Mouse (Mus musculus) embryonic facial prominence, embryonic 14.5 days (tissue): Measurements from ENCODE around the gene Vpreb1. TPM values are rescaled to one million over a fixed set of nuclear protein-coding genes. Genes with fewer than 3 reads are reported as not detected.

Source experiments
- ATAC-seq: fragments of 200-750 bp; cut with Nextera tagmentation; 2 replicates; pipeline ENCODE4 v1.8.0; 2017; ENCODE audit warnings: low read depth, moderate number of reproducible peaks, moderate TSS enrichment
- DNase-seq: peaks from one replicate; pipeline ENCODE4 v3.0.0-alpha.2; 2015; ENCODE audit warnings: low spot score
- H3K27ac ChIP-seq: fragments of 300-500 bp; sonication (generic); replicated peaks from 2 replicates; pipeline ENCODE4 v1.5.1; 2014; ENCODE audit warnings: low read depth, mild to moderate bottlenecking, low read length, moderate library complexity
- H3K27me3 ChIP-seq: fragments of 300-500 bp; sonication (generic); replicated peaks from 2 replicates; pipeline ENCODE4 v1.6.1; 2014; ENCODE audit warnings: low read length; ENCODE audit not compliant: control insufficient read depth, insufficient read depth
- H3K36me3 ChIP-seq: fragments of 300-500 bp; sonication (generic); 2 replicates; pipeline ENCODE4 v1.6.1; 2014; ENCODE audit warnings: low read length, mixed read lengths; ENCODE audit not compliant: control insufficient read depth, insufficient read depth
- H3K4me1 ChIP-seq: fragments of 300-500 bp; sonication (generic); 2 replicates; pipeline ENCODE4 v1.6.1; 2014; ENCODE audit warnings: antibody characterized with exemption, low read length; ENCODE audit not compliant: control insufficient read depth, insufficient read depth
- H3K4me2 ChIP-seq: fragments of 300-500 bp; sonication (generic); 2 replicates; pipeline ENCODE4 v1.6.1; 2014; ENCODE audit warnings: low read depth, mild to moderate bottlenecking, low read length, moderate library complexity, mixed read lengths
- H3K4me3 ChIP-seq: fragments of 300-500 bp; sonication (generic); 2 replicates; pipeline ENCODE4 v1.5.1; 2014; ENCODE audit warnings: low read depth, mild to moderate bottlenecking, low read length
- H3K9ac ChIP-seq: fragments of 300-500 bp; sonication (generic); 2 replicates; pipeline ENCODE4 v1.6.1; 2014; ENCODE audit warnings: low read depth, mild to moderate bottlenecking, low read length, moderate library complexity, mixed read lengths
- H3K9me3 ChIP-seq: fragments of 300-500 bp; sonication (generic); 2 replicates; pipeline ENCODE4 v1.6.1; 2016; ENCODE audit warnings: low read length; ENCODE audit not compliant: control insufficient read depth
- WGBS: fragments of 180-500 bp; shearing (Covaris S2); extraction: QIAGEN DNeasy Blood & Tissue Kit; methylation state at CpG from one replicate; pipeline ENCODE4 v1.1.7; 2014; 5-methylcytosine and 5-hydroxymethylcytosine counted together
- polyA plus RNA-seq: library from polyadenylated mRNA; unstranded; fragments of >200 nt; fragmentation: Nextera tagmentation; extraction: Ambion mirVana; gene quantifications from 2 replicates; pipeline ENCODE4 v1.2.1, GENCODE M21; 2014

The Vpreb1 gene
- polyA plus RNA-seq: 1.6 and 3.6 TPM in 2 replicates

- Histone ChIP-seq H3K27me3 (no peaks in the 10 kb centered on the region), H3K36me3 (peaks cover 13% of the 10 kb centered on the region), H3K4me2 (peak within 1 kb of the TSS; percentile 61), H3K9me3 (no peaks in the 10 kb centered on the region), H3K4me1 (peaks cover 5% of the 10 kb centered on the region), H3K9ac (peak within 1 kb of the TSS; percentile 86), H3K27ac (peak within 1 kb of the TSS; percentile 95), H3K4me3 (peak within 1 kb of the TSS; percentile 69)
- DNase-seq (peak; percentile 97), ATAC-seq (peak; percentile 98)
- under 1% methylated on average over 37 of the region's 49 CpGs for WGBS
These were observed at the start of gene Vpreb1, which contains the start of gene Top3b for GRCm38 (mm10) chr16:16870617-16871331. Gene Vpreb1, minus strand, starts transcription at chr16:16870843. Gene Top3b, plus strand, starts transcription at chr16:16870736.

- Histone ChIP-seq H3K9me3 (no peaks in the 10 kb centered on the region), H3K36me3 (peaks cover 97% of the 10 kb centered on the region), H3K4me2 (no peak overlapping the region), H3K27ac (no peak overlapping the region), H3K9ac (no peak overlapping the region), H3K4me1 (no peaks in the 10 kb centered on the region), H3K27me3 (no peaks in the 10 kb centered on the region), H3K4me3 (no peak overlapping the region)
- DNase-seq: no peak
- no peak for ATAC-seq
- 96% methylated on average over 7 of the region's 7 CpGs for WGBS
These were observed 47.9 kb upstream of the Vpreb1 start for GRCm38 (mm10) chr16:16918441-16919117.

DNA sequence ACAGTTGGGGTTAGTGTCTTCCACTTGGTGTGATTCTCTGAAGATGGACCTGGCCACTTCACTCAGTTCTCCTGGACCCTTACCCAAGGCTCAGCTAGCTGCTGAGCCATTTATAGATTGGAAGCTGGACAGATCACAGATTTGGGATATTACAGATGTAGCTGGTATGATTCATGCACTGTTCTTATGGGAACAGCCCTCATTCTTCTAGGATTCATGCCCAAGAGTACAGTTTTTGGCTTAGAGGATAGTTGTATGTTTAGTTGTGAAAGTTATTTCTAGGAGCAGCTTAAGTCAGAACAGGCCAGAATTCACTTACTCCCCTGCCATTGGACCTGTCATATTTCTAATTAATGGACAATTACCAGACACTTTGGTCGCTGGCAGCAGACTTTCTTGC, 42.8 kb upstream of the Vpreb1 start:
- H3K27me3 ChIP-seq: no peaks in the 10 kb centered on the region
- WGBS: 67% methylated on average over 1 of the region's 1 CpGs
- no peak for DNase-seq
- no peak for ATAC-seq
- no peaks in the 10 kb centered on the region for H3K9me3 ChIP-seq
- H3K36me3 ChIP-seq: peaks cover 86% of the 10 kb centered on the region
- H3K9ac ChIP-seq: no peak overlapping the region
- 0 out of 2 replicates have a peak, but pooled peaks cover 3% of the 10 kb centered on the region for H3K4me1 ChIP-seq
- H3K4me3 ChIP-seq: no peak overlapping the region
- H3K4me2 ChIP-seq: no peak overlapping the region
- no peak overlapping the region for H3K27ac ChIP-seq

DNA sequence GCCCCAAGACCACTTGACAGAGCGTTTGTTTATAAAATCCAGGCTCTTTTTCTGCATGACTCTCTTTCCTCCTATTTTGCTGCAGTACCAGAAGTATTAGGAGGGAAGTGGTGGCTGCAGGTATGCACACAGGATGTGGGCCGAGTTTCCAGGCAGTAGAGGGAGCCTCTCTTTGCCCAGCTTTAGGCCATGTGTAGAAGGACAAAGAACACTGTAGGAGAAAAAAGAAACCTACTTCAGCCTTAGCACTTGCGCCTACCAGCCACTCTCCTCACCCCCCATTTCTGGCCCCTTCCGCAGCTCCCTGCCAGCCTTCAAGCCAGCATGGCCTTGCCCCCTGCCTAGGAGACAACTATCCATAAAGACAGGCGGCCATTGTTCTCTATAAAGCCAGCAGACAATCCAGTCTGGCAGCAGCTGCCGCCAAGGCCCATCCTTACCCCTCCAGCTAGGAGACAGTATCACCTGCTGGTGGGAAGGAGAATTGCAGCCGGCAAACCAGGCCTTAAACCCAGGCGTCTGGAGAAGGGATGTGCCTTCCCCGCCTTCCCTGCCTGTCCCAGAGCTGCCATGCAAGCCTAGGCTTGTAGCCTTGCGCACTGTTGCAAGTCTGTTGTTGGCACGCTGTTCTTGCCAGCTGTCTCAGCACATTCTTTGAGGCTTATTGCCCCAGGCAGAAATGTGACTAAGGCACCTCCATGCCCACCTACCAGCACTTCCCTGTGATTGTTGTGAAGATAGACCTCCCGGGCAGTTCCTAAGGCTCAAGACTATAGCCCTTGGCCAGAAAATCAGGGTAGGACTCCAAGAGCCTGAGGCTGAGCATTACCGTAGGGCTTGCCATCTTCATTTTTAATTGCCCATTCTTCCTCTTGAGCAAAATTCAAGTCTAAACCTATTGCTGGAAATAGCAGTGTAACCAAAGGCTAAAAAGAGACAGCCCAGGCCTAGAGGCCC, 41.3 kb upstream of the Vpreb1 start:
- DNase-seq (peak; percentile 93), ATAC-seq (peak; percentile 95)
- Histone ChIP-seq H3K27me3 (no peaks in the 10 kb centered on the region), H3K36me3 (peaks cover 83% of the 10 kb centered on the region), H3K27ac (peak overlapping the region; percentile 76), H3K9me3 (no peaks in the 10 kb centered on the region), H3K4me1 (0 out of 2 replicates have a peak, but pooled peaks cover 3% of the 10 kb centered on the region), H3K4me2 (no peak overlapping the region), H3K4me3 (no peak overlapping the region), H3K9ac (0 out of 2 replicates have a peak overlapping the region, but pooled peaks have one; percentile 35)
- 34% methylated on average over 13 of the region's 13 CpGs for WGBS

DNA sequence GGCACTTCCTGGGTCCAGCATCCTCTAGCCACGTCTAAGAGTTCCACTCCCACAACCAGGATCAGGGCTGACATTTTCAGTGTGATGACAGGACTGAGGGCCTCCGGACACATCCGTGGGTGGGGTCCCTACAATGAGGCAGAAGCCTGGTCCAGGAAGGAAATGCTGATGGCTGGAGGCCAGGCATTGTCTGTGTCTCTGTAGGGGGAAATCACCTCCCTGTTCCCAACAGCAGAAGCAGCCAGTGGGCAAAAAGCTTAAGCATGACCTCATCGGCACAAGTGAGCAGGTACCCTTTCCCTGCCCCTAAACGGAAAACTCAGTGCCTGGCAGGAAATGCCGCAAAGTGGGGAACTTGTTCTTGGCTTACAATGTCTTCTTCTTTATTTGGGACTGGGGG, 37.2 kb upstream of the Vpreb1 start:
- Histone ChIP-seq H3K36me3 (peaks cover 79% of the 10 kb centered on the region), H3K9ac (no peak overlapping the region), H3K4me2 (no peak overlapping the region), H3K27me3 (no peaks in the 10 kb centered on the region), H3K4me1 (0 out of 2 replicates have a peak, but pooled peaks cover 3% of the 10 kb centered on the region), H3K4me3 (no peak overlapping the region), H3K9me3 (no peaks in the 10 kb centered on the region), H3K27ac (peak overlapping the region; percentile 61)
- 76% methylated on average over 6 of the region's 6 CpGs for WGBS
- ATAC-seq (no peak), DNase-seq (peak; percentile 61)

GRCm38 (mm10) chr16:16903188-16903587, 32.5 kb upstream of the Vpreb1 start:
- Histone ChIP-seq H3K4me1 (no peaks in the 10 kb centered on the region), H3K36me3 (peaks cover 47% of the 10 kb centered on the region), H3K27ac (no peak overlapping the region), H3K27me3 (no peaks in the 10 kb centered on the region), H3K4me2 (no peak overlapping the region), H3K9ac (no peak overlapping the region), H3K9me3 (no peaks in the 10 kb centered on the region), H3K4me3 (no peak overlapping the region)
- no peak for ATAC-seq
- DNase-seq: no peak
- 90% methylated on average over 5 of the region's 5 CpGs for WGBS

DNA sequence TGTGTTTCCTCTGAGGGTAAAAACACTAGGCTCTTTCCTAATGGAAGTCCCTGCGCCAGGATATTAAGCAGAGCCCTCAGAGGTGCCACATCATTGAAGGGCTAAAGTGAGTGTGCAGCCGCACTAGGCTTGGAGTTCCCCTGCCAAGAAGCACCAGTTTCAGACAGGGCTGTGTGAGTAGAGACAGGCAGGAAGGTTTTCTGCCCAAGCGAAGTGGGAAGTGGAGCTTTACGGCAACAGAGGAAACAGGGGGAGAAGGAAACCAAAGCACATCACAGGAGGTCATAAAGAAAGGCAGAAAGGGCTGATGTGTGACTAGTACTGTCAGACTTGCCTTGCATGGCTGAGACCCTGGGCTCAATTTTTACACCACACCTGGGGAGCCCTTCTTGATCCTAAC, 31.7 kb upstream of the Vpreb1 start:
- H3K27ac ChIP-seq: no peak overlapping the region
- H3K9ac ChIP-seq: no peak overlapping the region
- 82% methylated on average over 4 of the region's 4 CpGs for WGBS
- no peak for ATAC-seq
- H3K9me3 ChIP-seq: no peaks in the 10 kb centered on the region
- H3K36me3 ChIP-seq: peaks cover 40% of the 10 kb centered on the region
- no peaks in the 10 kb centered on the region for H3K27me3 ChIP-seq
- H3K4me1 ChIP-seq: peaks cover 5% of the 10 kb centered on the region
- no peak for DNase-seq
- no peak overlapping the region for H3K4me2 ChIP-seq
- no peak overlapping the region for H3K4me3 ChIP-seq

- H3K36me3 ChIP-seq: peaks cover 23% of the 10 kb centered on the region
- H3K4me2 ChIP-seq: peak overlapping the region; percentile 82
- no peaks in the 10 kb centered on the region for H3K9me3 ChIP-seq
- no peak for ATAC-seq
- WGBS: 25% methylated on average over 10 of the region's 10 CpGs
- H3K4me1 ChIP-seq: peaks cover 8% of the 10 kb centered on the region
- H3K27me3 ChIP-seq: no peaks in the 10 kb centered on the region
- H3K9ac ChIP-seq: peak overlapping the region; percentile 75
- H3K27ac ChIP-seq: peak overlapping the region; percentile 41; the same call in 1 of the 2 replicates
- H3K4me3 ChIP-seq: peak overlapping the region; percentile 65
- peak; percentile 3 for DNase-seq
These were observed 26.5 kb upstream of the Vpreb1 start for GRCm38 (mm10) chr16:16897056-16897584.
